Mouse (Mus musculus): Measurements from ENCODE around the gene Erich3.

DNA sequence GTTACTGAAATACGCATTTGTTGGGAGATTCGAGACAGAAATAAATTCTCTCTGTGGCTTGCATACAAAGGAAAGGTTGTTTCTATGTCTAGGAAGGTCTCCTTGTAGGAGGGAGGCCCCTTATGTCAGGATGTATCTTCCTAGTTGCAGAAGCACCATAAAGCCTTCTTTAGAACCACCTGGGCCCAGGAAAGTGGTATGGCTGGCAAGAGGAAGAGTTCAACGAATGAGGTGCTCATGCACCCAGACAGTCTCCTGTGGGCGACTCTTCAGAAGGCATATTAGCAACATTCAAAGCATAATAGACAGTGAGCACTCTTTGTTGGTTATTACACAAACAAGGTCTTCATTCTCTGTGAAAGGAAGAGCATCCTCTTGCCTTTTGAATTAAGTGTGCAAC is 977 bp downstream of the Erich3 start:
- TF ChIP-seq CTCF (IDR thresholded peaks at IDR 0.05; ENCODE audit: low read depth) (no peak), EP300 (IDR thresholded peaks at IDR 0.05; ENCODE audit: low read depth) (no peak)

Data from liver, postnatal 0 days (tissue).